8 mouse cellular contexts compared by ENCODE assay signal in genomic region chr3:127552434-127552972, GRCm38 (mm10). TPM values are rescaled to one million over a fixed set of nuclear protein-coding genes. Genes with fewer than 3 reads are reported as not detected.
DNase-seq lines count a peak whose midpoint lies in the region; ATAC-seq and TF ChIP-seq lines count a peak whose summit lies in the region.

No protein-coding gene starts in this region.

- H3K27ac ChIP-seq in heart, embryonic 16.5 days (ENCODE audit: low read length) = peak overlapping the region; percentile 97
- H3K27ac ChIP-seq in liver, embryonic 11.5 days (ENCODE audit: low read depth, low read length) = peak overlapping the region; percentile 94; the same call in 1 of the 2 replicates
- H3K27ac ChIP-seq in small intestine, adult 2 months (ENCODE audit: insufficient read depth, low read depth, low read length) = peak overlapping the region; percentile 68

- H3K9ac ChIP-seq in heart, embryonic 16.5 days (ENCODE audit: low read length) = peak overlapping the region; percentile 94
- H3K9ac ChIP-seq in liver, embryonic 11.5 days (ENCODE audit: low read depth, low read length) = peak overlapping the region; percentile 85

- no peak for DNase-seq in G1E (ENCODE audit: low spot score)
- DNase-seq in liver, embryonic 11.5 days (ENCODE audit: low spot score) = no peak
- no peak for DNase-seq in gastrocnemius, adult 8-10 months (ENCODE audit: low spot score in 2 of 2)
- DNase-seq in frontal cortex, adult 2 months (ENCODE audit: extremely low spot score in 1 of 2, low spot score in 1 of 2) = no peak

- peak overlapping the region; percentile 70 for H3K4me3 ChIP-seq in erythroblast, embryonic 14.5 days (replicated peaks)
- H3K4me3 ChIP-seq in G1E (ENCODE audit: low read depth, low read length) = peak overlapping the region; percentile 78
- H3K4me3 ChIP-seq in heart, embryonic 16.5 days (ENCODE audit: low read length) = peak overlapping the region; percentile 97
- H3K4me3 ChIP-seq in liver, embryonic 11.5 days (ENCODE audit: low read depth, low read length) = peak overlapping the region; percentile 89
- peak overlapping the region; percentile 73 for H3K4me3 ChIP-seq in small intestine, adult 2 months (ENCODE audit: low read depth, low read length)

- H3K4me1 ChIP-seq in erythroblast, embryonic 14.5 days (ENCODE audit: control insufficient read depth) = peaks cover 26% of the 10 kb centered on the region
- H3K4me1 ChIP-seq in G1E (ENCODE audit: insufficient read depth, low read depth, low read length) = peaks cover 35% of the 10 kb centered on the region
- peaks cover 9% of the 10 kb centered on the region for H3K4me1 ChIP-seq in heart, embryonic 16.5 days (ENCODE audit: control insufficient read depth, insufficient read depth, low read length)
- peaks cover 11% of the 10 kb centered on the region for H3K4me1 ChIP-seq in liver, embryonic 11.5 days (replicated peaks; ENCODE audit: control insufficient read depth, insufficient read depth, low read length)
- H3K4me1 ChIP-seq in small intestine, adult 2 months (ENCODE audit: control insufficient read depth, insufficient read depth, insufficient read length, low read length) = no peaks in the 10 kb centered on the region

- H3K4me2 ChIP-seq in heart, embryonic 16.5 days (ENCODE audit: low read depth, low read length) = peak overlapping the region; percentile 77
- H3K4me2 ChIP-seq in liver, embryonic 11.5 days = peak overlapping the region; percentile 90

- H3K36me3 ChIP-seq in erythroblast, embryonic 14.5 days (ENCODE audit: control insufficient read depth) = peaks cover 33% of the 10 kb centered on the region
- peaks cover 26% of the 10 kb centered on the region for H3K36me3 ChIP-seq in G1E (replicated peaks)
- peaks cover 14% of the 10 kb centered on the region for H3K36me3 ChIP-seq in heart, embryonic 16.5 days (ENCODE audit: control insufficient read depth, insufficient read depth)
- peaks cover 5% of the 10 kb centered on the region; the same call in 1 of the 2 replicates for H3K36me3 ChIP-seq in liver, embryonic 11.5 days (ENCODE audit: control insufficient read depth, insufficient read depth, low read length)
- 0 out of 2 replicates have a peak, but pooled peaks cover 2% of the 10 kb centered on the region for H3K36me3 ChIP-seq in small intestine, adult 2 months (ENCODE audit: control insufficient read depth, insufficient read depth, low read length)

- H3K27me3 ChIP-seq in erythroblast, embryonic 14.5 days (ENCODE audit: control insufficient read depth) = no peaks in the 10 kb centered on the region
- H3K27me3 ChIP-seq in G1E (ENCODE audit: insufficient read depth, low read length) = no peaks in the 10 kb centered on the region
- no peaks in the 10 kb centered on the region for H3K27me3 ChIP-seq in heart, embryonic 16.5 days (ENCODE audit: control insufficient read depth, insufficient read depth, low read length)
- no peaks in the 10 kb centered on the region for H3K27me3 ChIP-seq in liver, embryonic 11.5 days (replicated peaks; ENCODE audit: control insufficient read depth, insufficient read depth, low read length)
- no peaks in the 10 kb centered on the region for H3K27me3 ChIP-seq in small intestine, adult 2 months (ENCODE audit: control insufficient read depth, insufficient read depth, low read length)

- H3K9me3 ChIP-seq in erythroblast, embryonic 14.5 days (ENCODE audit: control insufficient read depth, low read length) = no peaks in the 10 kb centered on the region
- H3K9me3 ChIP-seq in G1E (replicated peaks) = no peaks in the 10 kb centered on the region
- no peaks in the 10 kb centered on the region for H3K9me3 ChIP-seq in heart, embryonic 16.5 days (replicated peaks; ENCODE audit: control insufficient read depth, low read length)
- no peaks in the 10 kb centered on the region for H3K9me3 ChIP-seq in liver, embryonic 11.5 days (ENCODE audit: control insufficient read depth, low read length)

- 4% methylated on average over 10 of the region's 13 CpGs for WGBS in heart, embryonic 16.5 days
- 10% methylated on average over 10 of the region's 13 CpGs for WGBS in liver, embryonic 11.5 days
- WGBS in small intestine, adult 2 months = 2% methylated on average over 9 of the region's 13 CpGs

- TF ChIP-seq POLR2A in small intestine, adult 2 months (IDR thresholded peaks at IDR 0.05; ENCODE audit: low read depth, low read length) = no peak

- no peak for TF ChIP-seq CTCF in G1E (IDR thresholded peaks at IDR 0.05; ENCODE audit: low read depth, low read length)
- TF ChIP-seq CTCF in small intestine, adult 2 months (IDR thresholded peaks at IDR 0.05; ENCODE audit: extremely low read depth, insufficient read length, insufficient replicate concordance, low read depth, low read length) = no peak

- no peak for ATAC-seq in erythroblast, adult 5-6 weeks (replicated peaks; ENCODE audit: low FRiP score, poor library complexity, severe bottlenecking)
- ATAC-seq in G1E (ENCODE audit: extremely low read depth, insufficient number of reproducible peaks, low FRiP score, poor library complexity, severe bottlenecking) = no peak
- no peak for ATAC-seq in heart, embryonic 16.5 days (replicated peaks; ENCODE audit: extremely low read depth, insufficient read depth, low FRiP score)
- no peak for ATAC-seq in liver, embryonic 11.5 days (replicated peaks; ENCODE audit: low FRiP score)

RNA-seq across cellular contexts. Expression of gene Larp7, which starts 0.6 kb away (rescaled TPM):
- polyA plus RNA-seq in erythroblast, embryonic 14.5 days (2012) = 7.2 TPM in 2 replicates
- total RNA-seq in erythroblast, adult 5-6 weeks (2015; ENCODE audit: low replicate concordance) = 13.0 and 13.3 TPM in 2 replicates
- 30.0 and 41.0 TPM in 2 replicates for total RNA-seq in erythroblast, adult 5-6 weeks (2017; ENCODE audit: low replicate concordance)
- total RNA-seq in G1E (2014; fragmentation: Nextera tagmentation) (76.6 and 86.7 TPM in 2 replicates), G1E (2017) (88.3 and 111 TPM in 2 replicates)
- polyA plus RNA-seq in G1E (2012) = 44.9 and 48.0 TPM in 2 replicates
- 52.9 and 54.7 TPM in 2 replicates for polyA plus RNA-seq in heart, embryonic 16.5 days (2015; fragmentation: Nextera tagmentation; extraction: Ambion mirVana)
- 69.7 and 70.0 TPM in 2 replicates for polyA plus RNA-seq in liver, embryonic 11.5 days (2014; fragmentation: Nextera tagmentation; extraction: Ambion mirVana)
- polyA plus RNA-seq in small intestine, adult 2 months (2012; rRNA removed) = 0.08 and 0.23 TPM in 2 replicates
- 1 to 10 TPM; 5.6 to 9.8 (median 7.6) TPM for total RNA-seq in gastrocnemius, adult 8-10 months (2022)
- polyA plus RNA-seq in frontal cortex, adult 2 months (2012; rRNA removed) = 14.3 and 14.7 TPM in 2 replicates

RNA-seq across cellular contexts. Expression of gene Zgrf1, which starts 0.8 kb away (rescaled TPM):
- polyA plus RNA-seq in erythroblast, embryonic 14.5 days (2012) = 0.10 and 0.15 TPM in 2 replicates
- 8.8 and 11.7 TPM in 2 replicates for total RNA-seq in erythroblast, adult 5-6 weeks (2015; ENCODE audit: low replicate concordance)
- total RNA-seq in erythroblast, adult 5-6 weeks (2017; ENCODE audit: low replicate concordance) = 18.0 and 22.7 TPM in 2 replicates
- total RNA-seq in G1E (2014; fragmentation: Nextera tagmentation) (84.1 and 106 TPM in 2 replicates), G1E (2017) (33.4 and 36.5 TPM in 2 replicates)
- 1.6 and 2.4 TPM in 2 replicates for polyA plus RNA-seq in G1E (2012)
- 6.9 and 7.0 TPM in 2 replicates for polyA plus RNA-seq in heart, embryonic 16.5 days (2015; fragmentation: Nextera tagmentation; extraction: Ambion mirVana)
- 10.8 and 13.9 TPM in 2 replicates for polyA plus RNA-seq in liver, embryonic 11.5 days (2014; fragmentation: Nextera tagmentation; extraction: Ambion mirVana)
- 0.08 and 0.24 TPM in 2 replicates for polyA plus RNA-seq in small intestine, adult 2 months (2012; rRNA removed)
- total RNA-seq in gastrocnemius, adult 8-10 months (2022) = under 1 TPM; 0.56 to 0.91 (median 0.76) TPM
- 6.0 and 7.6 TPM in 2 replicates for polyA plus RNA-seq in frontal cortex, adult 2 months (2012; rRNA removed)

RNA-seq across cellular contexts. Expression of gene Ank2, which starts 53.4 kb away (rescaled TPM):
- polyA plus RNA-seq in erythroblast, embryonic 14.5 days (2012) = 0.07 and 0.29 TPM in 2 replicates
- 0.63 TPM in 1 of 2 replicates, not detected in the other for total RNA-seq in erythroblast, adult 5-6 weeks (2015; ENCODE audit: low replicate concordance)
- total RNA-seq in erythroblast, adult 5-6 weeks (2017; ENCODE audit: low replicate concordance) = 0.34 and 2.6 TPM in 2 replicates
- 95.5 and 139 TPM in 2 replicates for total RNA-seq in G1E (2014; fragmentation: Nextera tagmentation)
- 52.9 and 57.8 TPM in 2 replicates for total RNA-seq in G1E (2017)
- polyA plus RNA-seq in G1E (2012) = 18.9 and 25.2 TPM in 2 replicates
- polyA plus RNA-seq in heart, embryonic 16.5 days (2015; fragmentation: Nextera tagmentation; extraction: Ambion mirVana) = 38.9 and 44.4 TPM in 2 replicates
- 17.3 and 19.7 TPM in 2 replicates for polyA plus RNA-seq in liver, embryonic 11.5 days (2014; fragmentation: Nextera tagmentation; extraction: Ambion mirVana)
- 1.0 and 1.1 TPM in 2 replicates for polyA plus RNA-seq in small intestine, adult 2 months (2012; rRNA removed)
- 100 to 1,000 TPM in 3 of 4 experiments, 10 to 100 TPM in 1; 96.2 to 128 (median 111) TPM for total RNA-seq in gastrocnemius, adult 8-10 months (2022)
- polyA plus RNA-seq in frontal cortex, adult 2 months (2012; rRNA removed) = 380 and 402 TPM in 2 replicates
